Mouse (Mus musculus) midbrain, embryonic 12.5 days (tissue): Measurements from ENCODE around the gene Fndc10. TPM values are rescaled to one million over a fixed set of nuclear protein-coding genes. Genes with fewer than 3 reads are reported as not detected.
"Not testable (repeated sequence)": the region's sequence is repeated elsewhere in the genome, so short reads cannot be mapped to it uniquely, and the experiment has no call there.

ENCODE experiments used
- ATAC-seq: fragments of 200-750 bp; cut with Nextera tagmentation; 2 replicates; pipeline ENCODE4 v1.8.0; 2017; ENCODE audit warnings: low read depth, moderate TSS enrichment, moderate library complexity; ENCODE audit not compliant: low FRiP score
- H3K27ac ChIP-seq: fragments of 300-500 bp; sonication (generic); replicated peaks from 2 replicates; pipeline ENCODE4 v1.5.1; 2016; ENCODE audit warnings: mild to moderate bottlenecking
- H3K27me3 ChIP-seq: fragments of 300-500 bp; sonication (generic); 2 replicates; pipeline ENCODE4 v1.6.1; 2016; ENCODE audit warnings: mild to moderate bottlenecking
- H3K36me3 ChIP-seq: fragments of 300-500 bp; sonication (generic); 2 replicates; pipeline ENCODE4 v1.6.1; 2016
- H3K4me1 ChIP-seq: fragments of 300-500 bp; sonication (generic); 2 replicates; pipeline ENCODE4 v1.6.1; 2016
- H3K4me2 ChIP-seq: fragments of 300-500 bp; sonication (generic); replicated peaks from 2 replicates; pipeline ENCODE4 v1.6.1; 2016; ENCODE audit warnings: mild to moderate bottlenecking, moderate library complexity
- H3K4me3 ChIP-seq: fragments of 300-500 bp; sonication (generic); 2 replicates; pipeline ENCODE4 v1.5.1; 2016; ENCODE audit warnings: mild to moderate bottlenecking
- H3K9ac ChIP-seq: fragments of 300-500 bp; sonication (generic); replicated peaks from 2 replicates; pipeline ENCODE4 v1.6.1; 2016; ENCODE audit warnings: mild to moderate bottlenecking, moderate library complexity
- H3K9me3 ChIP-seq: fragments of 300-500 bp; sonication (generic); 2 replicates; pipeline ENCODE4 v1.6.1; 2016; ENCODE audit warnings: mild to moderate bottlenecking
- WGBS: fragments of 180-500 bp; shearing (Covaris S2); methylation state at CpG from one replicate; pipeline ENCODE4 v1.1.7; 2016; 5-methylcytosine and 5-hydroxymethylcytosine counted together
- polyA plus RNA-seq: library from polyadenylated mRNA; unstranded; fragments of >200 nt; fragmentation: Nextera tagmentation; extraction: Ambion mirVana; gene quantifications from 2 replicates; pipeline ENCODE4 v1.2.1, GENCODE M21; 2016

Gene Fndc10
- polyA plus RNA-seq, 1 experiment from 2014 or later, result 5.7 TPM

DNA sequence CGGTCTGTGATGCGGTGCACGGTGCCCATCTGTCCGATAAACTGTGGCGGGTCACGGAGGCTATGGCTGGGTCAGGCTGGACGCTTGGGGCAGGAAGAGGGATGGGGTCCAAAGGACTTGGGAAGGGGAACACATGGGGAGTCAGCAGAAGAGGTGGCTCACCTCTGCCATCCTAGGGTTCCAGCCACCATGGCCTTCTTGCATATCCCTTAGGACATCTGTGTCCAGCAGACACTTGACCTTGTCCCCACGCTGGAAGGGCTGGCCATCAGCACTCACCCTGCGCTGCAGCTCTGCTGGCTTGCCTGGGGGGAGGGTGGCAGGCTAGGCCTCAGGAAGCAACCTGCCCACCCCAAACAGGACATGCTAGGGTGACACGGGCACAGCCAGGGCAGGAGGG, 35.2 kb upstream of the Fndc10 start:
- peaks cover 31% of the 10 kb centered on the region for H3K27me3 ChIP-seq
- WGBS, result 91% methylated on average over 10 of the region's 10 CpGs
- no peaks in the 10 kb centered on the region for H3K9me3 ChIP-seq
- ATAC-seq, result no peak
- H3K9ac ChIP-seq, result no peak overlapping the region
- no peak overlapping the region for H3K27ac ChIP-seq
- peaks cover 16% of the 10 kb centered on the region for H3K4me1 ChIP-seq
- H3K36me3 ChIP-seq, result peaks cover 24% of the 10 kb centered on the region
- no peak overlapping the region for H3K4me3 ChIP-seq
- no peak overlapping the region for H3K4me2 ChIP-seq

DNA sequence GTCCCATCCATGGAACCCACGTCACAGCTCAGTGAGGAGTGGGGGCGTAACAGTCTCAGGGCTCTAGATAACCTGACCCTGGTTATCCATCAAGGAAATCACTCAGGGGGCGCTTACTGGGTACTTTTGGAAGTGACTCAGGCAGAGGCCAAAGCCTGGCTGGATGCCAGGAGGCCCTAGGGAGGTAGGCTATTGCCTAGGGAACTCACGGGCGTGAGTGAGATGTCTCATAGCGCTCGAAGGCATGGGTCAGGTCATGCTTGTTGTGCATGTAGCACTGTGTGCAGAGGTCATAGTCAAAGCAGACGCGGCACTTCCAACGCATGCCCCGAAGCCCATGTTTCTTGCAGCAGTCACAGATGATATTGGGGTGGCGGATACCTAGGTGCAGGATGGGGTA, 33.5 kb upstream of the Fndc10 start:
- H3K27ac ChIP-seq, result no peak overlapping the region
- 92% methylated on average over 12 of the region's 12 CpGs for WGBS
- H3K27me3 ChIP-seq, result peaks cover 15% of the 10 kb centered on the region
- no peaks in the 10 kb centered on the region for H3K9me3 ChIP-seq
- H3K9ac ChIP-seq, result no peak overlapping the region
- peaks cover 24% of the 10 kb centered on the region for H3K36me3 ChIP-seq
- H3K4me3 ChIP-seq, result no peak overlapping the region
- H3K4me1 ChIP-seq, result no peaks in the 10 kb centered on the region
- no peak for ATAC-seq
- H3K4me2 ChIP-seq, result no peak overlapping the region

DNA sequence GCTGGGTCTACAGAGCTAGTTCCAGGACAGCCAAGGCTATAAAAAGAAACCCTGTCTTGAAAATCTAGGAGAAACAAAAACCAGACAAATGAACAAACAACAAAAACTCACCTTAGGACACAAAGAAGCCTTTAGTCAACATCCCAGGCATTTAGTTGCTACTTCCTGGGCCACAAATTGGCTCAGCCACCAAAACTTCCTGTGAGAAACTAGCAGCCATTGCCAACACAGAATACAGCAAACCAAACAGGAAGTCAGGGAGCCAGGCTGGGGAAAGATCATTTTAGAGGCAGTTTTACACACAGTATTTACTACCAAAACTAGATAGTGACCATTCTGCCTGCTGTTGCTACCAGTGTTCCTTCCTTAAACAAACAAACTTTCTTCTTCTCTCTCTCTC, 27.2 kb upstream of the Fndc10 start:
- ATAC-seq, result no peak
- Histone ChIP-seq H3K9me3 (no peaks in the 10 kb centered on the region), H3K4me1 (peaks cover 13% of the 10 kb centered on the region), H3K4me3 (no peak overlapping the region), H3K36me3 (no peaks in the 10 kb centered on the region), H3K27me3 (0 out of 2 replicates have a peak, but pooled peaks cover 4% of the 10 kb centered on the region), H3K9ac (no peak overlapping the region), H3K4me2 (no peak overlapping the region), H3K27ac (no peak overlapping the region)

DNA sequence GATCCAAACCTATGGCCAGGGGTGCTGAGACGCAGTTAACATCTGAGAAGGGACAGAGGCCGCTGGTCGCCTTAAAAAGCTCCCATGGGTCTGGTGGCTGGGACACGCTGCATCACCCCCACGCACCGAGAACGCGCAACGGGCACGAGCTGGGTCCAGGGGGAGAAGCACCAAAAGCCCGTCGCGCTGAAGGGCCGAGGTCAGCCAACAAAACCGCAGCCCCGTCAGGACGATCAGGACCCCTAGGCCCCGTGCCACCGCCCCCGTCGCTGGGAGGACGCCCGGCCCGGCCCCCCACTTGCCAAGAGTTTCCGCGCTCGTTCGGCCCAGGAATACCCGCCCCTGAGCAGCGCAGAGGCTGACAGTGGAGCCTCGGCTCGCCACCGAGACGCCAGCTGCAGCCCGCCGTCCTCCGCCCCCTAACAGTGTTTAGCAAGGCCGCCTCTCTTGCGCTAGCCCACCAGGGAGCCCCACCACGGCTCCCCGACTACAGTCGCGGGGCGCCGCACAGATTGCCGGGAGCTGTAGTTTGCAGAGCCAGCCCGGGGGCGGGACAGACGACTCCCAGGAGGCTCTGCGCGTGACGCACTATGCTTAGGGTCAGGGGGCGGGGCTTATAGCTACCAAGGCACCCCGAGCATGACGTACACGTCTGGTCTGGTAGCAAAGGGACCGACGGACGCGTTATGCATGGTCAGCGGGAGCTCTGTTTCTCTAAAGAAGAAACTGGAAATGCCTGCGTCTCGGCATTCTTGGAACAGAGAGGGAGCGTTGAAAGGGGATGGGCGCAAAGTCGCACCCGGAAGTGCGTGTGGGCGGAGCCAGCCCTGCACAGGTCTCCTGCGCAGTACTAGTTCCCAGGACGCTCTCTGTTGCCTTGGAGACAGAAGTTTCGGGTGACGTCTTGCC, 25.2 kb upstream of the Fndc10 start, which contains the start of gene Mib2:
Gene Mib2, minus strand, starts transcription at position 510 of the 909 bp plus-strand sequence.
- no peaks in the 10 kb centered on the region for H3K9me3 ChIP-seq
- 0 out of 2 replicates have a peak, but pooled peaks cover 4% of the 10 kb centered on the region for H3K27me3 ChIP-seq
- peak; percentile 98 for ATAC-seq
- H3K27ac ChIP-seq, result peak within 1 kb of the TSS; percentile 76
- peak within 1 kb of the TSS; percentile 96 for H3K4me2 ChIP-seq
- WGBS, result under 1% methylated on average over 73 of the region's 73 CpGs
- peak within 1 kb of the TSS; percentile 79 for H3K9ac ChIP-seq
- peak within 1 kb of the TSS; percentile 85 for H3K4me3 ChIP-seq
- H3K36me3 ChIP-seq, result no peaks in the 10 kb centered on the region
- H3K4me1 ChIP-seq, result peaks cover 13% of the 10 kb centered on the region

DNA sequence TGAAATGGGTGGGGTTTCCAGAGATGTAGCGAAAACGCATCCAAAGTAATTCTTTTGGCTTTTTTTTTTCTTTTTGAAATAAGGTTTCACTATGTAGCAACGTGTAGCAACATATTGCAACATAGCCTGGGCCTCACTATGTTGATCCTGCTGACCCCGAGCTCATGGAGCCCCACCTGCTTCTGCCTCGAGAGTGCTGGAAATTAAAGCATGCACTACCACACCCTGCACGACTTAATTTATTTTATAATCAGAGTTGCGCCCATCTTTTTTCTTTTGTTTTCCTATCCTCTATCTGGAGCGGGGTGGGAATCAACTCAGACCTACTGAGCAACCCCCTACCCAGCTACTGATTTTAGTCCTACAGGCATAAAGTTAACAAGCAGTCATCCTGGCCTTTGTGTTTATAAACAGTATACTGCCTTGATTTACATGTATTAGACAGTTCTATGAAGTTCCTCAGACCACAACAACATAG, 24.5 kb upstream of the Fndc10 start:
- Histone ChIP-seq H3K9me3 (no peaks in the 10 kb centered on the region), H3K9ac (0 out of 2 replicates have a peak overlapping the region, but pooled peaks have one; percentile 79), H3K36me3 (no peaks in the 10 kb centered on the region), H3K4me3 (peak overlapping the region; percentile 85), H3K4me2 (peak overlapping the region; percentile 96), H3K27me3 (0 out of 2 replicates have a peak, but pooled peaks cover 4% of the 10 kb centered on the region), H3K27ac (no peak overlapping the region), H3K4me1 (peaks cover 13% of the 10 kb centered on the region)
- WGBS, result 2% methylated on average over 8 of the region's 8 CpGs
- peak; percentile 24 for ATAC-seq

GRCm38 (mm10) chr4:155670236-155670635, 23.9 kb upstream of the Fndc10 start:
- H3K4me3 ChIP-seq, H3K27ac ChIP-seq, H3K4me2 ChIP-seq, ATAC-seq, H3K9me3 ChIP-seq, H3K27me3 ChIP-seq, H3K36me3 ChIP-seq, H3K9ac ChIP-seq: not testable (repeated sequence)
- WGBS, result 57% methylated on average over 4 of the region's 4 CpGs
- H3K4me1 ChIP-seq, result peaks cover 13% of the 10 kb centered on the region

- no peak for ATAC-seq
- Histone ChIP-seq H3K9ac (no peak overlapping the region), H3K36me3 (no peaks in the 10 kb centered on the region), H3K27me3 (0 out of 2 replicates have a peak, but pooled peaks cover 4% of the 10 kb centered on the region), H3K4me2 (no peak overlapping the region), H3K9me3 (no peaks in the 10 kb centered on the region), H3K4me3 (no peak overlapping the region), H3K4me1 (peaks cover 13% of the 10 kb centered on the region), H3K27ac (no peak overlapping the region)
- 57% methylated on average over 2 of the region's 2 CpGs for WGBS
These were observed 22.1 kb upstream of the Fndc10 start for GRCm38 (mm10) chr4:155672082-155672481.

- H3K36me3 ChIP-seq, result no peaks in the 10 kb centered on the region
- H3K27me3 ChIP-seq, result no peaks in the 10 kb centered on the region
- WGBS, result 82% methylated on average over 2 of the region's 2 CpGs
- H3K9me3 ChIP-seq, result no peaks in the 10 kb centered on the region
- no peaks in the 10 kb centered on the region for H3K4me1 ChIP-seq
- ATAC-seq, result no peak
- no peak overlapping the region for H3K27ac ChIP-seq
- no peak overlapping the region for H3K4me2 ChIP-seq
- H3K9ac ChIP-seq, result no peak overlapping the region
- no peak overlapping the region for H3K4me3 ChIP-seq
These were observed 18.2 kb upstream of the Fndc10 start for GRCm38 (mm10) chr4:155675991-155676390.

DNA sequence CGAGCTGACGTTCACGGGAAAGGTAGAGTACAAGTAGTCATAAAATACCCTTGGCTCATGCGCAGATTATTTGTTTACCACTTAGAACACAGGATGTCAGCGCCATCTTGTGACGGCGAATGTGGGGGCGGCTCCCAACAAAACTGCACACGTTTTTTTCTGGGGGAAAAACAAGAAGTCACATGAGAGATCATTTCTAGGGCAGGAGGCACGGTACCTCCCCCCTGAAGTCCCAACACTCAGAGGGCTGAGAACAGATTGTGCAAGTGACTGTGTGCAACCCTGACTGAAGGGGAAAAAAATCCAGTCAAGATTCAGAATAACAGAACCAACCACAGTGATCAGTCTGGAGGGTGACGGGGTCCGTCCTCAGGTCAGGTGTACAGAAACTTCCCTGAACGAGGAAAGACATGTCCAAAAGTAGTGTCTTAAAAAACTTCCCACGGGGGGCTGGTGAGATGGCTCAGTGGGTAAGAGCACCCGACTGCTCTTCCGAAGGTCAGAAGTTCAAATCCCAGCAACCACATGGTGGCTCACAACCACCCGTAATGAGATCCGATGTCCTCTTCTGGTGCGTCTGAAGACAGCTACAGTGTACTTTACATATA, 10.4 kb upstream of the Fndc10 start:
- H3K4me2 ChIP-seq, ATAC-seq, H3K27me3 ChIP-seq, H3K4me3 ChIP-seq, H3K4me1 ChIP-seq, H3K36me3 ChIP-seq, H3K27ac ChIP-seq, H3K9me3 ChIP-seq, H3K9ac ChIP-seq: not testable (repeated sequence)
- WGBS, result 93% methylated on average over 16 of the region's 19 CpGs

- H3K27me3 ChIP-seq, H3K4me1 ChIP-seq, H3K27ac ChIP-seq, H3K9ac ChIP-seq, H3K36me3 ChIP-seq, ATAC-seq, H3K4me3 ChIP-seq, H3K9me3 ChIP-seq, H3K4me2 ChIP-seq: not testable (repeated sequence)
- WGBS, result 93% methylated on average over 4 of the region's 4 CpGs
These were observed 6.4 kb upstream of the Fndc10 start for GRCm38 (mm10) chr4:155687764-155688163.

DNA sequence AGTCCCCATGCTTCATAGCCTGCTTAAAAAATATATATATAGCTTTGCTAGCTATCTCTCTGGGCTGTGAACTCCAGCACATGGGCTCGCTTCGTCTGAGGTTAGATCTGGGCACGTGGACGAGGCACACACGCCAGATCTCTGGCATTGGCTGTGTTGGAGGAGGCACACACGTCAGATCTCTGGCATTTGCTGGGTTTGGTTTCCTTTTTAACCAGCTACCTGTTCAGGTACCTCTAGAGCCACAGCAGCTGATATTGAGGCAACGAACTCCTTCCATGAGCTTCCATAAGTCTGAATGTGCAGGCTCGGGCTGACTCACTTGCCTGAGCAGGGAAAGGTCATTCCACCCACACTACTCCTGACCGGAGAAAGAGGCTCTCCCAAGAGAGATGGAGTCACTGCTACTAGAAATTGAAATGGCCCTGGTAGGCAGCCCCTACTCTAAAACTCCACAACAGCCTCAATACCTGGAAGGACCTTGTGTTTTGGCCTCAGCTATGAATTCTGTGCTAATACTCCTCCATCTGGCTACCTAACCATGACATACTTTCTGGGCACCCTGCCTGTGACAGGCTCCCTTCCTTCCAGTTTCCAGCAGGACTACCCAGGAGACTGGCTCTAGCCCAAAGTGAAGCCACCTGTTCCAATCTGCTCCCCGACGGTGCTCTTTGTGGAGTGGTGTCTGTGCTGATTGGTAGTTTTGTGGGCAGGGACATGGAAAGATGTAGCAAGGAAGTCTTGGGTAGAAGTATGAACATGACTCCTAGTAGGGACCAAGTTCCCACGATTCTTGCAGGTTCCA, 3.4 kb upstream of the Fndc10 start:
- H3K36me3 ChIP-seq, result no peaks in the 10 kb centered on the region
- H3K4me2 ChIP-seq, result no peak overlapping the region
- H3K9me3 ChIP-seq, result no peaks in the 10 kb centered on the region
- H3K9ac ChIP-seq, result no peak overlapping the region
- no peak overlapping the region for H3K27ac ChIP-seq
- H3K27me3 ChIP-seq, result peaks cover 28% of the 10 kb centered on the region
- H3K4me1 ChIP-seq, result peaks cover 13% of the 10 kb centered on the region
- no peak for ATAC-seq
- no peak overlapping the region for H3K4me3 ChIP-seq
- 85% methylated on average over 12 of the region's 12 CpGs for WGBS
